Mouse (Mus musculus): ENCODE results near the gene Pdc.

DNA sequence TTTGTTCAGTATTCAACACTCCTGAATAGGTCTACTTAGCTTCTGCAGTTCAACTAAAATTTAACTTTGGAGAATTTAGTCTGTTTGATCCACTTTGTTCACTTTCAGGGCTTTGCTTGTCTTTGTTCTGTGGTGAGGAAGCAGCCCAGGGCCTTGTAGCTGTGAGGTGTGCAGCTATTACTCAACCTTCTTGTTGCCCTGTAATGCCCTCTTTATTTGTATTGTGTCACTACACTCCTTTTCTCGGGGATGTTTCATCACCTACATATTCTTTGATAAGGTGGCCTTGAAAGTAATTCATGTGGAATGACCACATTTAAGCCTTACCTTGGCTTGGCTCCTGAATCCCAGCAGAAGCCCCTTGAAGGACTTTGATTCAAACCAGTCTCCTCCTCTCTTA, 41.6 kb downstream of the Pdc start:
- TF ChIP-seq POLR2A (IDR thresholded peaks at IDR 0.05; ENCODE audit: insufficient read depth, low read length) (no peak), EP300 (IDR thresholded peaks at IDR 0.05; ENCODE audit: insufficient read depth, low read depth, low read length) (no peak), CTCF (IDR thresholded peaks at IDR 0.05; ENCODE audit: low read depth, low read length) (no peak)
